Mouse (Mus musculus) lung, postnatal 0 days (tissue): ENCODE measurements around the gene Tmprss6.

Experiments used
- CTCF ChIP-seq: IDR thresholded peaks from 2 replicates; pipeline ENCODE4 v1.5.1; 2016; ENCODE audit warnings: antibody characterized with exemption, mild to moderate bottlenecking
- EP300 ChIP-seq: IDR thresholded peaks from 2 replicates; pipeline ENCODE4 v1.6.1; 2016; ENCODE audit warnings: antibody characterized with exemption, mild to moderate bottlenecking, control low read depth

DNA sequence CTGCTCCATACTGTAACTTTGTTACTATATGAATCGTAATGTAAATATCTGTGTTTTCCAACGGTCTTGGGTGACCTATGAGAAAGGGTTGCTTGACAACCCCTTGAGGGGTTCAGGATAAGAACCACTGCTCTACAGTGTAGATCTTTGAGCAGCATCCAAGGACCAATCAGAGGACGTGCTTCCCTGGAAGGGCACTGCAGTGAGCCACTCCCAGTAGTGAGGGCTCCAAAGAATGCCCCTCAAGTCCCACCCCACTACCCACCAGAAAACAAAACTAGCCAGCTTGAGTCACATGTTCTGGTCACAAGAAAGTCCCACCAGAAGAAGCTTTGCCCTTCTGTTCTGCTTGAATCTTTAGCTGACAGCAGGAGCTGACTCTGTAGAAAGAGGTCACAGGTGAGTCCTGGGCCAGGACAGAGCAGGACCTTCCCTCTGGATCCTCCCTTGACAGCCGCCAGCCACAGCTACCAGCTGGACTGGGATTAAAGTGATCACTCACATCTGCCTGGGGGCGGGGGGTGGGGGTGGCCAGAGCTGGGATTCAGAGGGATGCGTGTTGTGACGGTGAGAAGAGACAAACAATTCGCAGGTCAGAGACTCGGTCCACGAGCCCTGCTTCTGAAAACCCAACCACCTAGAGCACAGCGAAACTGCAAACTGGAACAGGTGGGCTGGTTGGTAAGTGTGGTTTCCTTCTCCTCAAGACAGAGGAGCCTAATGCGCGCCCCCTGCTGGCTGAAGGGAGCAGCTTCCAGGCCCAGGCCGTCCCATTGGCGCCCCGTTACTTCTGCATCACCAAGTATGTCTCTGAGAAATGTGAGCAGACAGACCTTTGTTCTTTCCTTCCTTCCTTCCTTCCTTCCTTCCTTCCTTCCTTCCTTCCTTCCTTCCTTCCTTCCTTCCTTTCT, 46.1 kb downstream of the Tmprss6 start:
- TF ChIP-seq EP300 (no peak), CTCF (peak; percentile 92)
